Mouse (Mus musculus) testis, adult 2 months (tissue): Measurements from ENCODE around the gene Aasdh.

Source experiments
- CTCF ChIP-seq: fragments of 200-500 bp; IDR thresholded peaks from 2 replicates; pipeline ENCODE4 v1.5.1; 2012; ENCODE audit warnings: low read depth, mild to moderate bottlenecking, inconsistent platforms, low read length, moderate library complexity; ENCODE audit not compliant: control insufficient read depth, insufficient read depth, insufficient replicate concordance
- POLR2A ChIP-seq: fragments of 200-500 bp; IDR thresholded peaks from 2 replicates; pipeline ENCODE4 v1.6.1; 2012; ENCODE audit warnings: low read depth, mild to moderate bottlenecking, inconsistent platforms, low read length, moderate library complexity; ENCODE audit not compliant: control insufficient read depth

DNA sequence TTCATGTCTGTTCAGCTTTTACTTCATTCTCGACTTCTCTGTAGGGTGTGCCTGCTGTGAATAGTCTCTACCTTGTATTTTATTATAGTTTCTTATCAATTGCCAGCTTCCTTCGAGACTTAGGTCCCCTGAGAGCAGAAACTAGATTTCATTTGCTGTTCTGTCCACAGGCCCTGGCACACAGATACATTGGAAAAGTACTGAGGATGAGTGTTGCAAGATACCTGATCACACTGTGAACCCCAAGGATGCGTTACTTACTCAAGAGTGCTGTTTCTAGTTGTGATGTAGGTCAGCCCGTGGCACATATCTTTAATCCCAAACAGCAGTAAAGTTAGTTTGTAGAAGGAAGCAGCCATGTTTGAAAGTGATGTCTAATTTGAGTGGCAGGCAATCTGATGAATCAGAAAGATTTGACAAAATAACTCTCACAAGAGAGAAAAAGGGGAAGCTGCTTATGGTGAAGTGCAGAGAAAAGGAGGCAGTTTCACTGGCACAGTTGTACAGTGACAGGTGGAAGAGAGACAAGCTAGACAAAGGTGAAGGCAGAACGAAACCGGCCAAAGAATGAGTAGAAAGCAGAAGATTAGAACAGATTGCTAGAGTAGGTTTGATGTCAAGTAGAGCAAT, 49.1 kb upstream of the Aasdh start:
- TF ChIP-seq CTCF: no peak
- no peak for TF ChIP-seq POLR2A
